Mouse (Mus musculus) retina, embryonic 14.5 days (tissue): Measurements from ENCODE around the gene 9030612E09Rik.
A peak's percentile ranks its signal among the peaks of the same experiment; 100 is the strongest.

Source experiments
- DNase-seq: peaks from one replicate; pipeline ENCODE4 v3.0.0-alpha.2; 2015; ENCODE audit warnings: low spot score

Gene 9030612E09Rik

DNA sequence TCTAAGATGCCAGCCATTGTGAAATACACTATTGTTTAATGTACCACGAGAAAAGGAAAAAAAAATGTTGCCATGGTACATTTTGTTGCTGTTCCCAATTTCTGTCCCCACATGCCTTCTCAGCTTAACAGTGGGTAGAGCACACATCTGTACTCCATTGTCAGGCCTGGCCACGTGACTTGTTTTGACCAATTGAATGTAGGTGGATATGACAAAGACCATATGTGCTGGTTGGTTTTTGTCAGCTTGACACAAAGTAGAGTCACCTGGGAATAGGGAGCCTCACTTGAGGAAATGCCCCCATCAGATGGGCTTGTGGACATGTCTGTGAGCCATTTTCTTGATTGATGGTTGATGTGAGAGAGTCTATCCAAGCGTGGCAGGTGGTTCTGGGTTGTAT is 29.4 kb downstream of the 9030612E09Rik start:
- DNase-seq = no peak

DNA sequence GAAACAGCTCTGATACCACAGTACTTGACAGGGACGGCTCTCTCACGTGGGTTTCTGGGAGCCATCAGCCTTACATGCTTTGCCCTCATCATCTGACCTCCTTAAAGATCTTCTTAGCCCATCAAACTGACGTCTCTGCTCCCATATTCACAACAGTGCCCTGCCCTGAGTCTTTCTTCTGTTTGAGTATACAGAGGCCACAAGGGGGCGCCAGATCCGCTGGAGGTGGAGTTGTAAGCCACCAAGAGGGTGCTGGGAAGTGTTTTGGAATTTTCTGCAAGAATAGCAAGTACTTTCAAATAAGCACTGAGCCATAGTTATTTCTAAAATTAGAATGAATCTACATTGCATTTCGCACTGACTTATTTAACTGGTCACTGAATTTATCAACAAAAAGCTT is 37.4 kb downstream of the 9030612E09Rik start:
- peak; percentile 51 for DNase-seq

DNA sequence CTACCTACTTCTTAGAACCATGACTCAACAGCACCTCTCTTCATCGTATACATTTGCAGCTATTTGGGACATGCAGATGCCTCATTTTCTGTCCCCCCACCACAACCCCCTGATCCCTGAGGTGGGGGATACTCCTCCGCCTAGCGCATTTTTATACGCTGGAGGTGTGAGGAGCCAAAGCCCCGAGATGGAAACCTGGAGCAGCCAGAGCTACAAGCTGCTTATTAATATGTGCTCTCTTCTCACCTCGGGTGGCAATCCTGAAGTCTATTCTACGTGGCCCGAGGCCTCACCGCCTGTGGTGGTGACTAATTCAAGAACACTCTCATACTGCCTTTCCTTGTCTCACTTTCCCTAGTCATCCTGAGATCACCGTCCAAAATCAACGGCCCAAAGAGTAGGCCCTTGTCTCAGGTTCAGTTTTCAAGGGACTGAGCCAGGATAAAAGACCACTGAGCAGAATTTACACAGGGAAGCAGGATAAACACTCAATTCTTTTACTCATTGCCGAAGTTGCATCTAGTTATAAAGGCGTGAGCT is 42.9 kb downstream of the 9030612E09Rik start:
- DNase-seq = no peak

DNA sequence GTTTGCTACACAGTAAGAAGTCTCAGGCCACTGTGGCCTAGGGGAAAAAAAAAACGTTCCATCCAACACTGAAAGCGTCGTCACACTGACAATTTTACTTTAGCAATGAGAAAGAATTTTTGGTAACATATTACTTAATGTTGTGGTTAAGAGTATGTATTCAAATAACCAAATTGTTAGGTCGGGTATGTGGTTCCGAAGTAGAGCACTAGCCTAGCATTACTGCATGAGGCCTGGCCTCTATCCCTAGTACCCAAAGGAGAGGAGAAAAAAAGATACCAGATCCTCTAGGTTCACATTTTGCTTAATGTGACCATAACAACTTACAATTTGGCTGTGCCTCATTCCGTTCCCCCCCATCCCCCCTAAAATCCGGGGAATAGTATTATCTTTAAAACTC is 46.0 kb downstream of the 9030612E09Rik start:
- DNase-seq = peak; percentile 32

DNA sequence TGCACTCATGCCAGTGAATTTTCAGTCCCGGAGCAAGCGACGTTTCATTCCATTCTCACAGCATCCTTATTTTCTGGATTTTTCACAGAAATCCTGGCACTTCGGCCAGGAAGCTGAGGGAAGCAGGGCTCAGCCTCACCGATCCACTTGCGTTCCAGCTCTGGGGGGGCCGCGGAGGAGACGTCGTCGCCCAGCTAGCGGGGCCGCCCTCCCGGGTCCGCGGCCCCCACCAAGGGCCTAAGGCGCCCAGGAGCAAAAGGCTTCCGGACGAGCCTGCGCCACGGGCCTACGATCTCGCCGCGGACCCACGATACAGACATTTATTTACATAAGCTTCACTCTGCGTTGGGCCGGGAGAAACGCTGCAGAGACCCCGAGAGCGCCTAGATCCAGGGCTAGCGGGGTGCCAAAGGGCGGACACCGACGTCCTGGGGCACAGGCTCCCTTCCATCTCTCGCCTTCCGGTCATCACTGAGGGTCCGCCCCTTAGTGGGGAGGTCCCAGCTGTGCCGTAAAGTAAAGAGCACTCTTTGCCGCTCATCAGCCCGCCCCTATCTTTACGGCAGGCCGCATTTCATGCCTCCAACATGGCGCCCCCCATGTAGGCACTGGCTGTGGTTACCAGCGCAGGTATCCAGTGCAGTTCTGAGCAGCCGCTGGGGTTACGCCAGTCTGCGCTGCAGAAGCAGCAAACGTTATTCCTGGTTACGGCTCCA is 46.6 kb downstream of the 9030612E09Rik start, which contains the start of gene Pdss2:
Gene Pdss2 (plus strand): TSS at position 577 of the 716 bp plus-strand sequence.
- DNase-seq = peak; percentile 96

DNA sequence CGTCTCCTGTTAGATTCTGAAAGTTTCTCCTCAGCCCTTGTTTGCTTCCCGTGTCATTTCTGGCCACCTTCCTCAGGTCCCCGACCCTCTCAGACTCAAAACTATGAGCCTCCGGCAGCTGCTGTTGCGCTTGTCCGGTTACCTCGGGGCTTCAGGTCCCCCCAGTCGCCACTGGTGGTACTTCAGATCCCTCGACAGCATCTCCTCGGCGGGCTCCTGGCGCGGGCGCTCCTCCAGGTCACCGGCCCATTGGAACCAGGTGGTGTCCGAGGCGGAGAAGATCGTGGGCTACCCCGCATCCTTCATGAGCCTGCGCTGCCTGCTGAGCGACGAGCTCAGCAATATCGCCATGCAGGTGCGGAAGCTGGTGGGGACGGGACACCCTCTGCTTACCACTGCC is 47.2 kb downstream of the 9030612E09Rik start:
- DNase-seq = no peak

DNA sequence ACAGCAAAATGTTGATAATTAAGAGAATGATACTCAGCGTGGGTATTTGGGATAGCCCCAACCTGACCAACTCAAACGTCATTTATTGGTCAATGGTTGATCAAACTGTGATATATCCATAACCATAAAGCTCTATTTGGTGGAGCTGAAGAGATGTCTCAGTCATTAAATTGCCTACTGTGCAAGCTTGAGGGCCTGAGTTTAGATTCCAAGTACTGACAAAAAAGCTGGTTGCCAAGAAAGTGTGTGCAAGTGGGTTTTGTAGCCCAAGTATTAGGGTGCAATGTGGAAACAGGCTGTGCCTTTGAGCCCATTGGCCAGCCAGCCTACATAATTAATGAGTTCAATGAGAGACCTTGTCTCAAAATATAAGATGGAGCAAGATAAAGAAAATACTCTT is 48.9 kb downstream of the 9030612E09Rik start:
- no peak for DNase-seq
